Mouse (Mus musculus) cortical plate, adult 2 months (tissue): ENCODE measurements around the gene Gmppa.

ENCODE experiments used
- CTCF ChIP-seq: fragments of 200-500 bp; IDR thresholded peaks from 2 replicates; pipeline ENCODE4 v1.5.1; 2011; ENCODE audit warnings: mild to moderate bottlenecking, control low read depth, low read length; ENCODE audit not compliant: insufficient read depth; ENCODE audit errors: extremely low read depth
- POLR2A ChIP-seq: fragments of 200-500 bp; IDR thresholded peaks from 2 replicates; pipeline ENCODE4 v1.6.1; 2011; ENCODE audit warnings: mild to moderate bottlenecking, low read length, control low read depth; ENCODE audit not compliant: insufficient read depth; ENCODE audit errors: extremely low read depth

DNA sequence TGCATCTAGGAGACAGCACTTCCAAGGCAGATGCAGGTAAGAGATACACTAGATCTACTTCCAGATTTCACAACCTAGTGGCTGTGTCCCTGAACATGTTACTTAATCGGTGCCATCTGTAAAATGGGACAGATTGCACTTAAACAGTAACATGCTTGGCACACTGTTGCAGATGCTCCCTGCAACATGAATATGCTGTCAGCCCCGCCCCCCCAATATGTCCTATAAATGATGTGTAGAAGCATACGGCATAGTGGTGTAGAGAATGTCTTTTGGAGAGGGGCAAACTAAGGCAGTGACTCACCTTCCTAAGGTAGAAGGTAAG is 42.2 kb downstream of the Gmppa start:
- TF ChIP-seq CTCF (no peak), POLR2A (no peak)
